Mouse (Mus musculus): ENCODE data around the gene Kcnh8.

GRCm38 (mm10) chr17:52810773-52811172 lies 208.3 kb downstream of the Kcnh8 start:
- TF ChIP-seq CTCF (conservative IDR thresholded peaks at IDR 0.05; ENCODE audit: insufficient read depth, insufficient read length, low read depth, low read length) (no peak), POLR2A (IDR thresholded peaks at IDR 0.05; ENCODE audit: low read depth, low read length) (no peak)
